Mouse (Mus musculus) inflammation-experienced regulatory T-cells, adult 6 months (primary cell): ENCODE measurements around the gene Phlda2. TPM values are rescaled to one million over a fixed set of nuclear protein-coding genes. Genes with fewer than 3 reads are reported as not detected.
A peak's percentile ranks its signal among the peaks of the same experiment; 100 is the strongest.

Source experiments
- ATAC-seq: one replicate; pipeline ENCODE4 v1.8.0; 2017
- polyA plus RNA-seq, 3 experiments: library from polyadenylated mRNA; unstranded; fragments of 100-300 nt; shearing (Covaris generic); gene quantifications; one replicate each; pipeline ENCODE4 v1.2.1; 2017

Gene Phlda2
- polyA plus RNA-seq, 3 experiments from 2014 or later: not detected

- peak; percentile 78 for ATAC-seq
These were observed 1.1 kb downstream of the Phlda2 start for GRCm38 (mm10) chr7:143501643-143502417.

- no peak for ATAC-seq
These were observed 2.0 kb downstream of the Phlda2 start for GRCm38 (mm10) chr7:143500912-143501311.

- no peak for ATAC-seq
These were observed 4.4 kb downstream of the Phlda2 start for GRCm38 (mm10) chr7:143498584-143498983.

GRCm38 (mm10) chr7:143495104-143495961 lies 7.6 kb downstream of the Phlda2 start:
- ATAC-seq: no peak

GRCm38 (mm10) chr7:143493616-143494126 lies 9.3 kb downstream of the Phlda2 start:
- ATAC-seq: no peak

GRCm38 (mm10) chr7:143489735-143490134 lies 13.2 kb downstream of the Phlda2 start:
- ATAC-seq: no peak

- no peak for ATAC-seq
These were observed 20.4 kb downstream of the Phlda2 start for GRCm38 (mm10) chr7:143482541-143482940.

GRCm38 (mm10) chr7:143481806-143482387 lies 21.1 kb downstream of the Phlda2 start:
- no peak for ATAC-seq

- no peak for ATAC-seq
These were observed 22.5 kb downstream of the Phlda2 start for GRCm38 (mm10) chr7:143480498-143480897.

- ATAC-seq: no peak
These were observed 25.1 kb downstream of the Phlda2 start for GRCm38 (mm10) chr7:143477800-143478199.

- no peak for ATAC-seq
These were observed 26.1 kb downstream of the Phlda2 start for GRCm38 (mm10) chr7:143476702-143477335.

GRCm38 (mm10) chr7:143475876-143476275 lies 27.1 kb downstream of the Phlda2 start:
- no peak for ATAC-seq

- no peak for ATAC-seq
These were observed 28.1 kb downstream of the Phlda2 start for GRCm38 (mm10) chr7:143474811-143475210.

- ATAC-seq: no peak
These were observed 29.4 kb downstream of the Phlda2 start, which contains the start of gene Slc22a18 for GRCm38 (mm10) chr7:143473347-143474101. Slc22a18 (plus strand) TSS chr7:143473736.

- ATAC-seq: no peak
These were observed 33.0 kb downstream of the Phlda2 start for GRCm38 (mm10) chr7:143469946-143470345.

- ATAC-seq: no peak
These were observed 35.2 kb downstream of the Phlda2 start for GRCm38 (mm10) chr7:143467714-143468113.

- peak; percentile 51 for ATAC-seq
These were observed 36.8 kb downstream of the Phlda2 start for GRCm38 (mm10) chr7:143466099-143466677.

GRCm38 (mm10) chr7:143464811-143465560 lies 38.0 kb downstream of the Phlda2 start:
- ATAC-seq: no peak

GRCm38 (mm10) chr7:143463865-143464415 lies 39.0 kb downstream of the Phlda2 start:
- no peak for ATAC-seq

- ATAC-seq: no peak
These were observed 40.4 kb downstream of the Phlda2 start for GRCm38 (mm10) chr7:143462516-143462915.
